Comparison of ENCODE assay signal across 8 mouse cellular contexts in genomic region chr7:16891641-16892351, GRCm38 (mm10). TPM values are rescaled to one million over a fixed set of nuclear protein-coding genes. Genes with fewer than 3 reads are reported as not detected.
A peak's percentile ranks its signal among the peaks of the same experiment; 100 is the strongest.
DNase-seq lines count a peak whose midpoint lies in the region; ATAC-seq and TF ChIP-seq lines count a peak whose summit lies in the region.

Gene Gng8 (plus strand): TSS chr7:16891786.

- ATAC-seq in heart, embryonic 11.5 days (replicated peaks; ENCODE audit: insufficient number of reproducible peaks, low FRiP score, low TSS enrichment), result peak; percentile 72
- ATAC-seq in kidney, embryonic 15.5 days (replicated peaks; ENCODE audit: low FRiP score), result peak; percentile 83
- peak; percentile 80 for ATAC-seq in monocyte, adult 5-6 weeks (replicated peaks; ENCODE audit: insufficient number of reproducible peaks, low FRiP score, low TSS enrichment, poor library complexity, severe bottlenecking)

- peaks cover 12% of the 10 kb centered on the region for H3K36me3 ChIP-seq in heart, embryonic 11.5 days (ENCODE audit: control insufficient read depth, insufficient read depth, low read length)
- H3K36me3 ChIP-seq in kidney, embryonic 15.5 days, result peaks cover 12% of the 10 kb centered on the region
- no peaks in the 10 kb centered on the region for H3K36me3 ChIP-seq in liver, adult 2 months (ENCODE audit: control insufficient read depth, insufficient read depth, low read length)

- 0 out of 2 replicates have a peak, but pooled peaks cover 3% of the 10 kb centered on the region for H3K4me1 ChIP-seq in bone marrow macrophage, adult 2 months (ENCODE audit: control insufficient read depth, insufficient read depth, low read length)
- no peaks in the 10 kb centered on the region; the same call in 1 of the 2 replicates for H3K4me1 ChIP-seq in embryonic fibroblast, embryonic 13.5 days (ENCODE audit: control insufficient read depth, insufficient read depth, low read length)
- peaks cover 20% of the 10 kb centered on the region for H3K4me1 ChIP-seq in heart, embryonic 11.5 days (ENCODE audit: control insufficient read depth, insufficient read depth, low read length)
- H3K4me1 ChIP-seq in kidney, embryonic 15.5 days, result peaks cover 49% of the 10 kb centered on the region
- no peaks in the 10 kb centered on the region for H3K4me1 ChIP-seq in liver, adult 2 months (ENCODE audit: control insufficient read depth, insufficient read depth, low read length)

- H3K9me3 ChIP-seq in heart, embryonic 11.5 days (replicated peaks; ENCODE audit: control insufficient read depth, low read length), result no peaks in the 10 kb centered on the region
- no peaks in the 10 kb centered on the region for H3K9me3 ChIP-seq in kidney, embryonic 15.5 days (replicated peaks)

- H3K27me3 ChIP-seq in heart, embryonic 11.5 days (ENCODE audit: control insufficient read depth, insufficient read depth, low read length), result peaks cover 33% of the 10 kb centered on the region
- peaks cover 31% of the 10 kb centered on the region for H3K27me3 ChIP-seq in kidney, embryonic 15.5 days
- no peaks in the 10 kb centered on the region; the same call in 1 of the 2 replicates for H3K27me3 ChIP-seq in liver, adult 2 months (ENCODE audit: control insufficient read depth, insufficient read depth, low read length)

- H3K79me2 ChIP-seq in liver, adult 2 months (ENCODE audit: control insufficient read depth, insufficient read depth, low read length), result no peaks in the 10 kb centered on the region

- DNase-seq in 416B (ENCODE audit: low read depth), result peak; percentile 91
- peak; percentile 40 for DNase-seq in liver, adult 2 months (ENCODE audit: extremely low read depth, low read depth, low spot score)
- DNase-seq in spleen, postnatal 36 days (ENCODE audit: low spot score in 2 of 2), result peak; percentile 75 to 82

- H3K4me2 ChIP-seq in heart, embryonic 11.5 days, result peak within 1 kb of the TSS; percentile 65
- peak within 1 kb of the TSS; percentile 71 for H3K4me2 ChIP-seq in kidney, embryonic 15.5 days

- H3K9ac ChIP-seq in heart, embryonic 11.5 days (ENCODE audit: low read depth, low read length), result peak within 1 kb of the TSS; percentile 40
- H3K9ac ChIP-seq in kidney, embryonic 15.5 days, result peak within 1 kb of the TSS; percentile 29
- no peak within 1 kb of the TSS for H3K9ac ChIP-seq in liver, adult 2 months (ENCODE audit: low read depth, low read length)

- peak within 1 kb of the TSS; percentile 52 for H3K4me3 ChIP-seq in bone marrow macrophage, adult 2 months (ENCODE audit: insufficient read depth, low read length)
- H3K4me3 ChIP-seq in embryonic fibroblast, embryonic 13.5 days (ENCODE audit: insufficient read depth, low read length), result peak within 1 kb of the TSS; percentile 33
- peak within 1 kb of the TSS; percentile 29 for H3K4me3 ChIP-seq in heart, embryonic 11.5 days (ENCODE audit: low read depth, low read length)
- peak within 1 kb of the TSS; percentile 42 for H3K4me3 ChIP-seq in kidney, embryonic 15.5 days (replicated peaks)
- no peak within 1 kb of the TSS for H3K4me3 ChIP-seq in liver, adult 2 months (ENCODE audit: insufficient read depth, low read depth, low read length)

- under 1% methylated on average over 30 of the region's 30 CpGs for WGBS in heart, embryonic 11.5 days (ENCODE audit: insufficient replicate concordance)
- WGBS in kidney, embryonic 15.5 days, result under 1% methylated on average over 30 of the region's 30 CpGs
- under 1% methylated on average over 30 of the region's 30 CpGs for WGBS in liver, adult 2 months

- no peak within 1 kb of the TSS for H3K27ac ChIP-seq in bone marrow macrophage, adult 2 months (ENCODE audit: insufficient read depth, low read depth, low read length)
- peak within 1 kb of the TSS; percentile 98 for H3K27ac ChIP-seq in embryonic fibroblast, embryonic 13.5 days (ENCODE audit: insufficient read depth, low read length)
- H3K27ac ChIP-seq in heart, embryonic 11.5 days (ENCODE audit: low read depth, low read length), result peak within 1 kb of the TSS; percentile 85
- peak within 1 kb of the TSS; percentile 91 for H3K27ac ChIP-seq in kidney, embryonic 15.5 days
- peak within 1 kb of the TSS; percentile 49 for H3K27ac ChIP-seq in liver, adult 2 months (replicated peaks; ENCODE audit: insufficient read depth, low read depth, low read length)

- TF ChIP-seq CTCF in bone marrow macrophage, adult 2 months (IDR thresholded peaks at IDR 0.05; ENCODE audit: low read depth, low read length), result peak; percentile 59
- peak; percentile 95 for TF ChIP-seq CTCF in embryonic fibroblast, embryonic 13.5 days (IDR thresholded peaks at IDR 0.05; ENCODE audit: borderline replicate concordance, insufficient read depth, low read length)
- TF ChIP-seq CTCF in liver, adult 2 months (IDR thresholded peaks at IDR 0.05; ENCODE audit: low read depth, low read length), result peak; percentile 86

- no peak for TF ChIP-seq POLR2A in bone marrow macrophage, adult 2 months (IDR thresholded peaks at IDR 0.05; ENCODE audit: borderline replicate concordance, low read depth, low read length)
- peak; percentile 91 for TF ChIP-seq POLR2A in embryonic fibroblast, embryonic 13.5 days (IDR thresholded peaks at IDR 0.05; ENCODE audit: low read depth, low read length)
- no peak for TF ChIP-seq POLR2A in liver, adult 2 months (IDR thresholded peaks at IDR 0.05; ENCODE audit: extremely low read depth, insufficient read depth, low read length)

RNA-seq across cellular contexts. Expression of gene Gng8, which starts in this region (rescaled TPM):
- not detected in 2 replicates for polyA plus RNA-seq in bone marrow macrophage, adult 2 months (2012; ENCODE audit: insufficient read depth, insufficient read length, missing spikeins)
- 24.1 and 24.7 TPM in 2 replicates for polyA plus RNA-seq in embryonic fibroblast, embryonic 13.5 days (2011; ENCODE audit: insufficient read length, low read depth, missing spikeins)
- 3.5 and 4.2 TPM in 2 replicates for polyA plus RNA-seq in heart, embryonic 11.5 days (2014; fragmentation: Nextera tagmentation; extraction: Ambion mirVana)
- 6.8 and 7.8 TPM in 2 replicates for polyA plus RNA-seq in kidney, embryonic 15.5 days (2015; fragmentation: Nextera tagmentation; extraction: Ambion mirVana)
- not detected in 2 replicates for total RNA-seq in liver, adult 2 months (2014; rRNA removed)
- polyA plus RNA-seq in liver, adult 2 months (2012; rRNA removed), result 0.25 and 0.26 TPM in 2 replicates
- total RNA-seq in monocyte, adult 5-6 weeks (2017), result not detected in 3 replicates

Comparison
In these comparisons a context has a peak if more than half of its experiments do, and no peak if none do; other contexts are left out.
1. Peak in DNase-seq and H3K27ac ChIP-seq in liver, adult 2 months; RNA of the gene not detected or under 1 TPM.
2. Peak in ATAC-seq in monocyte, adult 5-6 weeks; RNA of the gene not detected or under 1 TPM.
3. DNase-seq: peak in every context shown above with its lines; median percentile 91 in 416B; 78 in spleen, postnatal 36 days; 40 in liver, adult 2 months.